Mouse (Mus musculus) MEL-GATA-1-ER (cell line): ENCODE results near the gene Gpsm1.

Source experiments
- DNase-seq: peaks from one replicate; pipeline ENCODE4 v3.0.0-alpha.2; 2012; ENCODE audit warnings: low read depth; ENCODE audit errors: extremely low read depth

Gpsm1 gene

DNA sequence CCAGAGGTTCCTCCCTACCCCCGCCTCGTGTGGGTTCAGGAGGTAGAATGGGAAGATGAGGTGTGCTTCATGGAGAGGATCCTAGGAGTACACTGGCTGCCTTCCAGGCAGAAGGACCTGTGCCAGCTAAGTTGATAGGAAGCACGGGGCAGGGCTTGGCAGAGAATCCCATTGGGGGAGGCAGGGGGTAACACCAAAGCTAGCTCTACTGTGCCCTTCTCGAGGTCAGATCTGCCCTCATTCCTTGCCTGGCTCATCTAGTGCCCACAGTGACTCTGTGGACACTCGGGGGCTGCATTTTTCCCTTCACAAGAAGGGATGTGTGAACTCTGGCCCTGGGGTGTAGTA lies 23.9 kb downstream of the Gpsm1 start:
- no peak for DNase-seq

DNA sequence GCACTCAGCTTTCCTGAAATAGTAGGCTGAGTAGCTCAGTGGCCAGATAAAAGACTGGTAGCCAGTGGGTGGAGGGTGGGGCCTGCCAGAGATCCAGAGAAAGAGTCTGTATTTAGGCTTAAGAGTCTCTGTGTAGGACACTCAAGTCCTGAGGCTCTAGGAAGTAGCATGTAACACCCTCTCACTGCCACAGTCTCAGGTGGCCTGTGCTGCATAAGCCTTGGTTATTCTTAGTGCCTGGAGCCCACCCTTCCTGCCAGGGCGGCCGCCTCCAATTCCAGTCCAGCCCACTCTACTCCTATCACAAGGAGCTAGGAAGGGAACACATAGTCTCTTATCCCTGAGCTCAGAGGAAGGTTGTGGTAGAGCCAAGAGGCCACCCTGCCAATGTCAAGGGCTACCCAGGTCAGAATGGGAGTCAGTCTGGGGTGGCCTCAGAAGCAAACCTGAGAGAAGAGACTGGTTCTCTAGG lies 26.2 kb downstream of the Gpsm1 start:
- no peak for DNase-seq

DNA sequence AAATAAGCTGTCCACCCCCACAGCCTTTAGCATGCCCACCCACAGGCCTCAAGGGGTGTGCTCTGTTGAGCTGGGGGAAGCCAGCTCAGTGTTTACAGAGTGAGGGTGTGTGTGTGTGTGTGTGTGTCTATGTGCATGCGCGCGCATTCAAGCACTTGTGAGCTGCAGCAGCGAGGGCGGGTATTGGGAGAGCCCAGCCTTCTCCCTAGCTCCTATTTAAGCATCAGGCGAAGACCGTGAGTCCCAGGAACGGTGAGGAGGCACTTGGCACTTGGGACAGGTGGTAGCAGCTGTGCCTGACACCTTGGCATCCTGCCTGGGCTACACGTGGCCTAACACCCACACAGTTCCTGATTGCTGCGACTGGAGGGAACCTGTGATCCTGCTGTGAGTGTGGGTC lies 26.7 kb downstream of the Gpsm1 start:
- DNase-seq = no peak

DNA sequence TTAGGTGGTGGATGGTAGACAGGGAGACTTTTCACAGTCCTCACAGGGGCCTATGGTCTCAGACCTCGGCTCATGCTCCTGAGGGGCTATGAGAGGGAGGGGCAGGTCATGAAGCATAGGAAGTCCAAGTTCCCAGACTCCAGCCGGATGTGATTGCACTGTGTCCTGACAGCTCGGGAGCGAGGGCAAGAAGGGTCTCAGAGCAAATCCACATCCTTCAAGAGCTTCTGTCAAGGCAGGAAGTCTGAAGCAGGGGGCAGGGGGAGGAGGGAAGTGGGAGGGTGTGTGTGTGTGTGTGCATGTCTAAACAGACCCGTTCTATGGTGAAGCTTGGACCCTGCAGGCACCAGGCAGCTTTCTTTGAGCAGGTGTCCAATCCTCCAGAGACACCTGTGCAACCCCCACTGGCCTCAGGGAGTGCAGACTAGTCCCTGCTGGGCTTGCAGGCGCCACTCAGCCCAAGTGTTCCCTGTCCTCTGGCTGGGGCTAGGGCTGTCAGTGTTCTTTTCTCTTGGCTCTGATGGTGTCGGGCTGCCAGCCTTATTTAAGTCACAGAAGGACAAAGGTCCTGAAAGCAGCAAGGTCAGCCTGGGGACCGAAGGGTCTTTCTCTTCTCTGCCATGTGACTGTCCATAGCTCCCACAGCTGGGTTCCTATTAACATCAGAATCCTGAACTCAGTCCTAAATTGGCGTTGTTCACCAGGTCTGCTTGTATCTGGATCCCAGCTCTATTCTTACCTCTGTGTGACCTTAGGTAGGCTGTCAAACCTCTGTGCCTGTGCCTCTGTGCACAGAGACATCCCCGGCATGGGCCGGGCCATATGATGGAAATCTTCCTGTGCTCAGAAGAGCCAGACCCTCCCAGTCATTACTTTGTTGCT lies 27.5 kb downstream of the Gpsm1 start:
- no peak for DNase-seq

DNA sequence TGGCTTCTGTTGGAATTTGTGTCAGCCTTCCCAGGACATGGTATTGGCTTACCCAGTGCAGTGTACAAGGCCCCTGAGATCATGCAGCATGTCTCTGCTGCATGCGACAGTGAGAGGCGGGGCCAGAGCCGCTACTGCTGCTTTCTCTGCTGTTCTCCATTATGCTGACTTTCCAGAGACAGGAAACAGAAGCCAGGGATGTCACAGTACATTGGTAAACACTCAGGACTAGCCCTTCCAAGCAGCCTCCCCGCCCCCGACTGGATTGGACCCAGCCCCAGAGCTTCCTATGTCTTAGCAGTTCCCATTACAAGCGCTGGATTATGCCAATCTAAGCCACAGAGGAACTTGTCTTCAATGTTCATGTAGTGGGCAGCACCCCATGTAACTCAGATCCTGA lies 32.9 kb downstream of the Gpsm1 start:
- DNase-seq = no peak

DNA sequence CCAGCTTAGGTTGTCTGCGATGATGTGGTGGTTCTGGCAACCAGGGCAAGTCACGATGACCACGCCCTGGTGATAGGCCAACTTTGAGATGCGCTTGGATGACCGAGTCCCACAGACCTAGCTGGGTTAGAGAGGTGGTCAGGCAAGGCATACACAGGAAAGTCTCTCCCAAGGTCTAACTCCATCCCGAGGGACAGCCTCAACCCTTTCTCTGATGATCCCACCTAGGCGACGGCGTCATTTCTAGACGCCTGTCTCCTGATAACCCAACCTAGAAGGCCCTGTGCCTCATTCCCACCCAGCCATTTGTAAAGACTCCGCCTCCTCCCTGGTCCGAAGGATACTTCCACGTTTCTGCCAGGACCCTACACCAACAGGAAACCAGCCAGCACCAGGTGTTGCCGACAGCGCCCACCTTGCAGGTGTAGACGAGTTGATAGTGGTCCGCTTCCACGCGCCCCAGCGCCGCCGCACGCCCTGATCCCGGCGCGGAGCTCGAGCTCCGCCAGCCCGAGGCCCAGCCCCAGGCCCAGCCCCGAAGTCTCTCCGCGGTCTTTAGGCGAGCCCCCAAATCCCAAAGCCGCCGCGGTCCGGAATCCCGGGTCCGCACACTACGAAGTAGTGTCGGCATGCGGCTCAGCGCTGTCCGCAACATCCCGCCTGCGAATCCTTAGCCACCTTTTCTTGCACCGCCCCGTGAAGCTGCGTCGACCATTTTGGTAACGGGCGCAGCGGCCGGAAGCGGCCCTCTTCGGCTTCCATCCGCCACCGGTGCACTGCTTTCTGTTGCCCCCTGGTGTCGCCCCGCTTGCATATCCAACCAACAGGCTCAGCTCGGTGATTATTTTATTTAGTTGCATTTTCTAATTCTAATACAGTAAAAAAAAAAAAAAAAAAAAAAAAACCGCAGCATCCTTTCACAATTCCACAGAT lies 36.3 kb downstream of the Gpsm1 start, which contains the start of gene Dnlz:
Dnlz (minus strand) TSS at position 753 of the 933 bp plus-strand sequence.
- DNase-seq = peak; percentile 70

DNA sequence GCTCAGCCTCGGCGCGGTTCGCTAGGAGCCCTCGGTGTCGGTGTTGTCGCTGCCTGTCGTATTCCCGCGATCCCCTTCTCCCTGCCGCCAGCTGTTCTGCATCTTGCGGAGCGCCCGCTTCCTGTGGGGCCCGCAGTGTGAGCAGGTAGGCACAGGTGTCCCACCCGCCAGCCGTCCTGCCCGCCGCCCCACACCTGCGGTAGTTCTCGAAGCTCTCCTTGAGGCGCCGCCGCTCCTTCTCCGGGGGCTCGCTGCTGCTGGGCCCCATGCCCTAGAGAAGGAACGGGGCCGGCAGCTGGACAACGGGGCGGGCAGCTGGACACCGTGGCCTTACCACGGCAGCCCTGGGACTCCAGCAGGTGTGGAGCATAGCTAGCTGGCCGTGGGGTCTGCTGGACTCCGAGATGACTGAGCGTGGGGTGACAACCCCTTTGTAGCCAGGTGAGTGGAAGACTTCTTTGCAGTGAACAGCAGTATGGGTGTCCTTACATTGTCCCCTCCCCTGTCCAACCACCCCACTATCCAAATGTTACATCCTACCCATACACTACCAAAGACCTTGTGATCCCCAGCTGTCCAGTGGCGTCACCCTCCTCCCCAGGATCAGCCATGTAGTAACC lies 37.1 kb downstream of the Gpsm1 start:
- no peak for DNase-seq

DNA sequence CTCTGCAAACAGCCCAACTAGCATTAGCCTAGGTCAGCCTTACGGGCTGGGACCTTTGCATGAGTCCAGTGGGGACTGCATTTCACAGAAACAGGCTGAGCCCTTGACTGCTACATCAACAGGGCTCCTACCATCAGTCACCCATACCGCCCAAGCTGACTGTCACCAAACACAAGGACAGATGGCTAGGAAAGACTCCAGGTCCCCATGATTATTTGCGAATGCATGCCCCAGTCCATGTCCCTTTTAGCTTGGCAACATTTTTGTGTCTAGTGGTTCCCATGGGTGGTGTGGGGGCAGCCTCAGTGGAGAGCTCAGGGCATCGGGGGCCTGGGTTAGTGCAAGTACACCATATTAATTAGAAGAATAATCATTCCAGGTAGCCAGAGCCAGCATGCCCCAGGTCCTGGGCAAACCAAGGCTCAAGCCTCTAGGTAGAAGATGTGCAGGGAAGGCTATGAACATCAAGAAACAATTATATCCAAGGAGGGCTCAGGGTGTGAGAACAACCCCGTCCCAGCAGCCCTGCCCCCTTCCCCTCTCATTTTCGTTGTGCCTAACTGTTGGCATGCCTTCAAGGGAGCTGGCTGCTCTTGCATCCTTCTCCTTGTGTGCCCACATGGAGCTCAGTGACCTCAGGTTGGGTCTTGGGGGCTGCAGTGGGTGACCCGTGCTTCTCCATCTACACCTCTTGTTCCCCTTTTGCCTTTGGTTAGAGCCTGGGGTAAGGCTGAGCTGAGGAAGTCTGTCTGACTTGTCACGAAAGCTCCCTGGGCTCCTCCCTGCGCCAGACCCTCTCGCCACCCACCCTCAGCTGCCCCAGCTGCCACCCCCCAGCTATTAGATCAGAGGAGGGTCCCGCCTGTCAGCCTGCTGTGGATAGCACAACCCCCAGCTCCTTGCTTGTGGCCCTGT lies 38.0 kb downstream of the Gpsm1 start:
- no peak for DNase-seq

DNA sequence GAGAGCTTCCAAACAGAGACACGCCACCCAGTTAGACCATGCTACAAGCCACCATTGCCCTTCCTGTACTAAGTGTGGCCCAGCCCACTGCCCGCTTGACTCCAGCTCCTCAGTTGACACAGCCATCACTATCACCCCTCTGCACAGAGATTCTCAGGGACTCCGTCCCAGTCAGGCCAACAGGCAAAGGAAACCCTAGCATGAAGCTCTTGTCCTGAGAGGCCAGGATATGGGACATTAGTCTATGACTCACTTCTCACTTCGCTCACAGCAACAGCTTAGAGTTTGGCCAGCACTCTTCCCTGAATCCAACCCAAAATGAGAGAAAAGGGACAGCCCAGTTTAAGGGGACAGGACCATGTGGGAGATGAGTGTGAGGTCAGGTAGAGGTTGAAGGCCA lies 39.1 kb downstream of the Gpsm1 start:
- DNase-seq = no peak

DNA sequence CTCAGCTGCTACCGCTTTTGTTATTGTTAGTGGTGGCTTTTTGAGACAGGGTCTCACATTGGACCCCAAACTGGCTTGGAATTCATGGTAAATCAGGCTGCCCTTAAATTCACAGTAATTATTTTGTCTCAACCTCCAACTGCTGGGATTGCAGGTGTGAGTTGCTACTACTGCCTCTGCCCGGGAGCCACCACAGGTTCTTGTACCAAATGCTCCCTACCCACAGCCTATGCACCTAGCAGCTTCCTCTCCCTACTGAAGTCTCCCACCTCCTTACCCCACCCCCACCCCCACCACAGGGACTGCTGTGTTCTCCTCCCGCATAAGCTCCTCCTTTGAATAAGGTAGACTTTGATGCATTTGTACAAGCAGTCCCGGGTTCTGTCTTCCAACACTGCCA lies 40.9 kb downstream of the Gpsm1 start:
- no peak for DNase-seq

DNA sequence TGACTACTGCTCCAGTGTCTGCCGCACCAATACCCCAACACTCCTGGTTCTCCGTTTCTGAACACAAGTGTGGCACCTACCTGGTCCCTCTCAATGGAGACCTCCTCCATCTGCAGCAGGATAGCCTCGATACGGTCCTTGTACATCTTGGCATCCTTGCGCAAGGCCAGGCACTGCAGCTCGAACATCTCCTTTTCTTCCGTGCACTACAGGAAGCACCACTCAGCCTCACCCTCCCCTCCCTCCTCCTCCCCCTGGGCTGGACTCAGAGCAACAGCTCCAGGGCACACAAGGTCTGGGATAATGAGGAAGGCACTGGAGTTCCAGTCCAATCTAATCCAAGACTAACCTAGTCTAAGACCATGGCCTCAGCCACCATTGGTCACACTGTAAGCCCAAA lies 41.4 kb downstream of the Gpsm1 start:
- no peak for DNase-seq

DNA sequence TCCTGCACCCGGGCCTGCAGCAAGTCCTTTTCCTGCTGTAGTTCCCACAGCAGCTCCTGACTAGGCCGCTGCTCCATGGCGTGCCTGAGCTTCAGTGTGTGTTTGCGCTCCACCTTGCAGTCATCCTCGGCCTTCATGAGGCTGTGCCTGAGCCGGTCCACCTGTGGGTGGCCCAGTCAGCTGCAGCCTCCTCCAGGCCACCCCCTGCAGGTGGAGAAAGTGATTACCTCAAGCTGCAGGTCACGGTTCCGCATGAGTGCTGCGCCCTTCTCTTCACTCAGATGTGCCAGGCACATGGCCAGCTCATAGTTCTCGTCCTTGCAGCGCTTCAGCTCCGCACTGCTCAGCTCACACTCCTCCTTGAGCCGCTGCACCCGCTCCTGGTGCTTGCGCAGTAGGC lies 42.2 kb downstream of the Gpsm1 start:
- DNase-seq = no peak

DNA sequence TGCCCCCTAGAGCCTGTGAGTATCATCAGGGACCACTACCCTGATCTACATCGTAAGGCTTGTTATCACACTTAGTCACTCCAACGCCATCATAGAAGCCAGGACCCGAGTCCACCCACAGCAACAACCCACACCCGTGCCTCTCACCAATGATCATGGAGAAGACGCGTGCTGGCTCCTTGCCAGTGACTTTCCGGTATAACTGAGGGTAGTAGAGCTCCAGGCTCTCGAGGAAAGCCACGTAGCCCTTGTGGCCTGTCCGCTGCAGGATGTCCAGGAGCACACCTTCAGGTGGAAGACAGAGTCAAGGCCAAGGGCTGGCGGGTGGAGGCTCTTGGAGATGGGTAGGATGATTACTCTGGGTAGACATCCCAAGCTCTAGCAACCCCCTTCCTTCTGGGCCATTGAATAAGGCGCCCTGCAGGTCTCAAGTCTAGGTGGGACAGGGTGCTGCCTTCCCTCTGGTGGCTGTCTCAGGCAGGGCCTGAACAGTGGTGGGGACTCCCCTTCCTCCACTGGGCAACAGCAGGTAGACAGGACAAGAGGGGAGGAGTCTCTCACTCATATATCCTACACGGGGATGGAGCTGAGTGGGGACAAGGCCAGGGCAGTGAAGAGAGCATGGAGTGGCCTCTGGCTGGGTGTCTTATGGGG lies 43.5 kb downstream of the Gpsm1 start:
- no peak for DNase-seq

DNA sequence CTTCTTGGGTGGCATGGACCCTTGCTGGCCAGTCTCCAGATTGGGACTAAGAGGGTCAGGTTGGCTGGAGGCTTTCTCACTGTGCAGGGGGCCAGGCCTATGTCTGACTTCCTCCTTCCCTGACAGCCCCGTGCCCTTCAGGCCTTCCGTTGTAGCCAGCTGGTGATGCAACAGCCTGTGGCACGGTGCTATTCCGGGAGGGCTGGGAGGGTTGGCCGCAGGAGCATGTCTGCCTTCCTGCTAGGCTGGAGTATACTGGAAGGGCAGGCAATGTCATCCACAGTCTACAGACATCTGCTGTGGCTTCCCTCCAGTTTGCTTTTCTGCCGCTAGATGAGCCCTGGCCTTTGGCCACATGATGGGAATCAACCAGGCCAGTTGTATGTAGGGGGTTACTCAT lies 44.7 kb downstream of the Gpsm1 start:
- no peak for DNase-seq

DNA sequence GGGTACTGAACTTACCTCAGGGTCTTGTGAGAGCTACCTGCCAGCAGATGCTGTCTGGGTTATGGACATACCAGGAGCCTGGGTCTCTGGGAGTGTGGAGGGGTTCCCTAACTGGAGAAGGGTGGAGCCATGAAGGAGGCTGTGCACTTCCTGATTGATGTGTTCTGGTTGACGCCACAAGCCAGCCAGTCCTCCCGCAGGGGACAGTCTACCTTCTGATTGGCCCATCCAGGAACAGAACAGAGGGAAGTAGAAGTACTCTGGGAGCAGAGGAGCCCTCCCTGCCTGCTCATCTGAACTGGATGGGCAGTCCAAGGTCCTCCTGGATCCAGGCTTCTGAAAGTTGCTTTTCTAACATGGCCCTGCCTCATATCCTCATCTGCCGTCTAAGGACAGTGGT lies 45.5 kb downstream of the Gpsm1 start, which contains the start of gene Card9:
Card9 (minus strand) TSS at position 147 of the 400 bp plus-strand sequence.
- DNase-seq = peak; percentile 55

DNA sequence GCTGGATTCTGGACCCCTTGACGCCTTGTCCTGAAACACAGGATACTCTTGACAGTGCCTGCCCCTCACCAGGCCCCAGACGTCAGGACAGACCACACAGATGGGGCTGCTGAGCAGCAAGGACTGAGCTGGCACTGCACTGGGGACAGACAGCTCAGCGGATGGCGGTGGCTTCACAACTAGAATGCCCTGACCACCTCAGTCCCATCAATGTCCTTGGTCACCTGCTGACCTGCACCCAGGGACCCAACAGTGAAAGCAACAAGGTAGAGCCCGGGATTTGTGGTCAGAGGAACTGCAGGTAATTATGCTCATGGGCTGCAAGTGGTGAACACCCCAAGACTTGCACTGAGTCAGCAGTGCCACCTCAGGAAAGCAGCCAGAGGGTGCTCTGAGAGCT lies 47.7 kb downstream of the Gpsm1 start:
- DNase-seq = no peak

DNA sequence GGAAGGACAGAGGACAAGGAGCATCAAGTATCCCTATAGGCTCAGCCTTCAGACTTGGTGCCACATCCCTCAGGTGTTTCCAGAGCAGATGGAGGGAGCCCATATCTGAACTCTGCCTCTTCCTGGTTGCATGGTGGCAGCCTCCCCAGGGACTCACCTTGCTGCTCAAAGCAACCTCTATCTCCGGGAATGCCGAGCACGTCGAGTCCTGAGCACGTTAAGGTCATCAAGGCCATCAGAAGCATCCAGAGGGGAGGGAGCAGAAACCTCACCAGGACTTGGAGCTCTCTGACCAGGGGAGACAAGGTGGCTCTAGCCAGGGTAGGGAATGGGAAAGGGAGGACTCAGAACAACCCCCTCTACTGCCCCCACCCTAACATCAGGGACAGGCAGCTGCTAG lies 48.2 kb downstream of the Gpsm1 start:
- DNase-seq = no peak

DNA sequence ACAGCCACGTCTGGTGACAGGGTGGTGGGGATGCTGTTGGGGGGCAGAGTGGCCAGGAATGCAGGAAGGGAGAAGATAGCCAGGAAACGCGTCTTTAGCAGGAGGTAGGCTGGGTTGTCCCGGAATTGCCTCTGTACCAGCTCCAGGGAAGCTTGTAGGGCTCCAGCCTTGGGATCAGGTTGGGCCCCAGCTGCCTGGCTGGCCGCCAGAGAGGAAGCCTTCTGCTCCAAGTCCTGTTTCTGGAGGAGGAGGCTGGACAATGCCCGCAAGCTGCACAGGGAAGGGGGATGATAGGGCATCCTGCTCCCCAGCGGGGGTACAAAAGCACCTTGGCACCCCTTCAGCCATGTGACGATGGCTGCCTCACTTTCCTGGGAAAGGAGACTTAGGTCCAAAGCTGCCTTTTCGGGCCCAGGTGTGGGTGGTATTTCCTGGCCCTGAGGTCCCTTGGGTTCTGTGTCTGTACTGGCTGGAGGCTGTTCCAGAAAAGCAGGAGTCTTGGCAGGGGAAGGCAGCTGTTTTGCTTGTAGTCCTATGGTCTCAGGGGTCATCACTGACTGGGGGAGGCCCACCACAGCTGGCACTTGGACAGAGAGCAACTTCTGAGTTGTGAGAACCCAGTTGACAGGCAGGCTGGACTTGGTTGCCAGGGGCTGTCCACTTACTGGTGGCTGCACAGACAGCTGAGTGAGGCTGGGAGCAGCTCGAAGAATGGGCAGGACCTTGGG lies 49.6 kb downstream of the Gpsm1 start:
- DNase-seq = no peak

DNA sequence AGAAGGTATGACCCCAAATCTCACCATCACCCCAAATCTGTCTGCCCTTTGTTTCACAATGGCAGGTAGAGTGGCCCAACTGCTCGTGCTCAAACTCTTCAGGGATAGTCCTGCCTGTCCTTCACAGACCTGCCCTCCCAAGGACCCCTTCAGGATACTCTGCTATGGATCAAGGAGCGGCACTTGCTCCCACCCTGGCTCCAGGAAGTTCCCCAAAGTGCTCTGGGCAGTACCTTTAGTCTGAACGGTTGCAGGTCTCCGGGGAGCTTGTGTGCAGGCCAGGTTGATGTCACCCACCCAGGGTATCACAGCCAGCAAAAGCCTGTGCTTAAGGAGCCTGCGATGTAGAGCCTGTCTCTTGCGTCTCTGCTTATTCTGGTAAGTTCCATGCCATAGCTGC lies 52.6 kb downstream of the Gpsm1 start:
- no peak for DNase-seq
